Mouse (Mus musculus) colon, adult 2 months (tissue): ENCODE data around the gene Csdc2. TPM values are rescaled to one million over a fixed set of nuclear protein-coding genes. Genes with fewer than 3 reads are reported as not detected.

Source experiments
- polyA plus RNA-seq: library from polyadenylated mRNA; depleted of rRNA; stranded (reverse); fragments of >200 nt; gene quantifications from 2 replicates; pipeline ENCODE4 v1.2.3, GENCODE M21; 2012; rRNA removed

Gene Csdc2
- 9.0 and 10.8 TPM in 2 replicates for polyA plus RNA-seq

GRCm38 (mm10) chr15:81936679-81937078, at the start of gene Csdc2:
TSS of gene Csdc2 (plus strand) at chr15:81936759.

GRCm38 (mm10) chr15:81925760-81926445, 10.7 kb upstream of the Csdc2 start, which contains the start of gene Polr3h:
TSS of gene Polr3h (minus strand) at chr15:81926240.

GRCm38 (mm10) chr15:81960171-81961077, 23.9 kb downstream of the Csdc2 start, which contains the start of gene Pmm1:
TSS of gene Pmm1 (minus strand) at chr15:81960930.

DNA sequence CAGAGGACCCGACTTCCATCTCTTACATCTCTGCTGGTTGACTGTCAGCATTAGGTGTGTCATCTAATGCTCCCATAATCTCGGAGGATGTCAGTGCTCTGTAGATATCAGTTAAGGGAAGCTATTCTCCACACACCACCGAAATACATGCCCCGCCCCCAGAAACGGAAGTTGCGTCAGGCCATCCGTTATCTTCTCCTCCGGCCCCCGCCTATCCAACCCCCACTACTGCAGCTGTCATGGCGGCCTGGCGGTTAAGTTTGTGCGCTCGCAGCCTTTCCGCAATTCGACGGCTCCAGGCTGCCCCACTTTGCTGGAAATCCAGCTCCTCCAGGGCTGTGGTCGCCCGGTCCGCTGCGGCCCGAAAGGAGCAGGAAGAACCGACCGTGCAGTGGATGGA, 43.8 kb downstream of the Csdc2 start, which contains the start of gene 1700029P11Rik:
Gene 1700029P11Rik, plus strand, starts transcription at position 220 of the 400 bp plus-strand sequence.

GRCm38 (mm10) chr15:81987646-81988045, 51.1 kb downstream of the Csdc2 start, which contains the start of gene Xrcc6:
TSS of gene Xrcc6 (plus strand) at chr15:81987835.

Other genes with a start within 250 kb of the Csdc2 start
- 5.1 and 6.6 TPM in 2 replicates for gene Chadl, start 239.5 kb upstream of the Csdc2 start, polyA plus RNA-seq
- 23.1 and 24.3 TPM in 2 replicates for gene Zc3h7b, start 191.7 kb upstream of the Csdc2 start, polyA plus RNA-seq
- gene Rangap1, start 191.2 kb upstream of the Csdc2 start, polyA plus RNA-seq, result 31.2 and 37.3 TPM in 2 replicates
- 13.8 and 15.9 TPM in 2 replicates for gene Tef, start 134.3 kb upstream of the Csdc2 start, polyA plus RNA-seq
- gene Tob2, start 78.0 kb upstream of the Csdc2 start, polyA plus RNA-seq, result 31.0 and 42.2 TPM in 2 replicates
- 26.5 and 34.8 TPM in 2 replicates for gene Phf5a, start 64.8 kb upstream of the Csdc2 start, polyA plus RNA-seq
- gene Aco2, start 64.5 kb upstream of the Csdc2 start, polyA plus RNA-seq, result 328 TPM in 2 replicates
- 7.0 and 8.9 TPM in 2 replicates for gene Polr3h, start 10.5 kb upstream of the Csdc2 start, polyA plus RNA-seq
- gene Pmm1, start 24.2 kb downstream of the Csdc2 start, polyA plus RNA-seq, result 52.9 and 54.6 TPM in 2 replicates
- not detected in 2 replicates for gene 1700029P11Rik, start 43.8 kb downstream of the Csdc2 start, polyA plus RNA-seq
- 8.4 and 8.8 TPM in 2 replicates for gene Xrcc6, start 51.1 kb downstream of the Csdc2 start, polyA plus RNA-seq
- 21.9 and 26.4 TPM in 2 replicates for gene Desi1, start 97.1 kb downstream of the Csdc2 start, polyA plus RNA-seq
- 28.5 and 37.8 TPM in 2 replicates for gene Snu13, start 110.8 kb downstream of the Csdc2 start, polyA plus RNA-seq
- not detected in 2 replicates for gene 4930407I10Rik, start 122.4 kb downstream of the Csdc2 start, polyA plus RNA-seq
- not detected in 2 replicates for gene Mei1, start 133.2 kb downstream of the Csdc2 start, polyA plus RNA-seq
- 9.7 and 10.2 TPM in 2 replicates for gene Ccdc134, start 191.2 kb downstream of the Csdc2 start, polyA plus RNA-seq
- 273 and 329 TPM in 2 replicates for gene Srebf2, start 210.4 kb downstream of the Csdc2 start, polyA plus RNA-seq